Mouse (Mus musculus) forebrain, embryonic 14.5 days (tissue): ENCODE results near the gene Cntrl. TPM values are rescaled to one million over a fixed set of nuclear protein-coding genes. Genes with fewer than 3 reads are reported as not detected.
A peak's percentile ranks its signal among the peaks of the same experiment; 100 is the strongest.

Experiments
- ATAC-seq: fragments of 200-750 bp; cut with Nextera tagmentation; 2 replicates; pipeline ENCODE4 v1.8.0; 2017; ENCODE audit warnings: mild to moderate bottlenecking, moderate library complexity
- DNase-seq: peaks from one replicate; pipeline ENCODE4 v3.0.0-alpha.2; 2015; ENCODE audit warnings: low spot score
- H3K27ac ChIP-seq: fragments of 300-500 bp; sonication (generic); 2 replicates; pipeline ENCODE4 v1.5.1; 2014; ENCODE audit warnings: low read depth, mild to moderate bottlenecking, control low read depth, low read length, moderate library complexity
- H3K27me3 ChIP-seq: fragments of 300-500 bp; sonication (generic); replicated peaks from 2 replicates; pipeline ENCODE4 v1.6.1; 2014; ENCODE audit warnings: low read length, control low read depth, mixed read lengths; ENCODE audit not compliant: control insufficient read depth, insufficient read depth
- H3K36me3 ChIP-seq: fragments of 300-500 bp; sonication (generic); 2 replicates; pipeline ENCODE4 v1.6.1; 2014; ENCODE audit warnings: low read length, control low read depth; ENCODE audit not compliant: control insufficient read depth, insufficient read depth
- H3K4me1 ChIP-seq: fragments of 300-500 bp; sonication (generic); 2 replicates; pipeline ENCODE4 v1.6.1; 2014; ENCODE audit warnings: antibody characterized with exemption, low read length, control low read depth; ENCODE audit not compliant: control insufficient read depth, insufficient read depth
- H3K4me2 ChIP-seq: fragments of 300-500 bp; sonication (generic); 2 replicates; pipeline ENCODE4 v1.6.1; 2014; ENCODE audit warnings: mild to moderate bottlenecking, control low read depth, low read length
- H3K4me3 ChIP-seq: fragments of 300-500 bp; sonication (generic); 2 replicates; pipeline ENCODE4 v1.5.1; 2014; ENCODE audit warnings: low read depth, low read length, control low read depth
- H3K9ac ChIP-seq: fragments of 300-500 bp; sonication (generic); 2 replicates; pipeline ENCODE4 v1.6.1; 2014; ENCODE audit warnings: mild to moderate bottlenecking, low read length, control low read depth, moderate library complexity
- H3K9me3 ChIP-seq: fragments of 300-500 bp; sonication (generic); replicated peaks from 2 replicates; pipeline ENCODE4 v1.6.1; 2016; ENCODE audit warnings: low read length, control low read depth, mixed read lengths; ENCODE audit not compliant: control insufficient read depth
- WGBS: fragments of 180-500 bp; shearing (Covaris S2); extraction: QIAGEN DNeasy Blood & Tissue Kit; methylation state at CpG from one replicate; pipeline ENCODE4 v1.1.7; 2014; 5-methylcytosine and 5-hydroxymethylcytosine counted together
- polyA plus RNA-seq: library from polyadenylated mRNA; unstranded; fragments of >200 nt; fragmentation: Nextera tagmentation; extraction: Ambion mirVana; gene quantifications from 2 replicates; pipeline ENCODE4 v1.2.1, GENCODE M21; 2014

The Cntrl gene
- polyA plus RNA-seq, 1 experiment from 2014 or later, result 14.9 TPM

DNA sequence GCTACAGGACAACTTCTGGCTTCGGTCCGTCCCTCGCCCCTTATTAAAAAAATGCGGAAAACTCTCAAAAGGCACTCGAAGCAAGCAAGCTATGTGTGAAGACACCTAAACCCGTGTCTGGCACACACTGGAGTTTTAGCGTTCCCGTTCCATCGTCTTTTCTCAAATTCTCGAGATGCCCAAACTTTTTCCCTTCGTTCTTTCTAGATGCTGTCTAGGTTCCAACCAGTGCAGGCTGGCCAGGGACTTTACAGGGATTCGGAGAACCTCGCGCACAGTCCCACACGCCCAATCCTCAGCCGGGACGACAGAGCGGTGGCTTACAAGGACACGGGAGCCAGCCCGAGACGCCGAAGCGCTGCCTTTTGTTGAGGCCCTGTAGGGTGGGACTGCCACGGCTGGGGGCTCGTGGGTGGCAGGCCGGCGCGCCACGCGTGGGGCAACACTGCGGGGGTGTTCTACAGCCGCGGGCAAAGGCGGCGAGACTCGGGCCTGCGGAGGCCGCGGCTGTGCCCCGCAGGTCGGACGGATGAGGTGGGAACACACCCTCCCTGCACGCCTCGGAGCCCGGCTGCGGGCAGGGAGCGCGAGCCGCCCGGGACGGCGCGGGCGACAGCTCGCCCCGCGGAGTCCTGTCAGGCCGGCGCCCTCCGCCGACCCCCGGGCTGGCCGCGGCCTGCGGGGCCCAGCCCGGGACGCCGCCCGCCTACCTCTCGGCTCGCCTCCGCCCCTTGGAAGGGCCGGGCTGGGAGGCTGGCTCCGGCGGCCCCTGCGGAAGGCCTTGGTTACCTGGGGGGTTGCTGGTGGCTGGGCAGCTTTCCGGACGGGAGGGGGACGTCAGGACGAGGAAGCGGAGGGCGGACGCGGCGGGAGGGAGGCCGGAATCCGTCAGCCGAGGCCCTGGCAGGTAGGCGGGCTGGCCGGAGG, 90.9 kb downstream of the Cntrl start:
- Histone ChIP-seq H3K9ac (peak overlapping the region; percentile 93), H3K27me3 (no peaks in the 10 kb centered on the region), H3K4me1 (peaks cover 20% of the 10 kb centered on the region; the same call in 1 of the 2 replicates), H3K4me2 (peak overlapping the region; percentile 91), H3K4me3 (peak overlapping the region; percentile 99), H3K9me3 (no peaks in the 10 kb centered on the region), H3K36me3 (no peaks in the 10 kb centered on the region), H3K27ac (peak overlapping the region; percentile 96)
- peak; percentile 78 for ATAC-seq
- under 1% methylated on average over 60 of the region's 90 CpGs for WGBS
- DNase-seq, result peak; percentile 44

DNA sequence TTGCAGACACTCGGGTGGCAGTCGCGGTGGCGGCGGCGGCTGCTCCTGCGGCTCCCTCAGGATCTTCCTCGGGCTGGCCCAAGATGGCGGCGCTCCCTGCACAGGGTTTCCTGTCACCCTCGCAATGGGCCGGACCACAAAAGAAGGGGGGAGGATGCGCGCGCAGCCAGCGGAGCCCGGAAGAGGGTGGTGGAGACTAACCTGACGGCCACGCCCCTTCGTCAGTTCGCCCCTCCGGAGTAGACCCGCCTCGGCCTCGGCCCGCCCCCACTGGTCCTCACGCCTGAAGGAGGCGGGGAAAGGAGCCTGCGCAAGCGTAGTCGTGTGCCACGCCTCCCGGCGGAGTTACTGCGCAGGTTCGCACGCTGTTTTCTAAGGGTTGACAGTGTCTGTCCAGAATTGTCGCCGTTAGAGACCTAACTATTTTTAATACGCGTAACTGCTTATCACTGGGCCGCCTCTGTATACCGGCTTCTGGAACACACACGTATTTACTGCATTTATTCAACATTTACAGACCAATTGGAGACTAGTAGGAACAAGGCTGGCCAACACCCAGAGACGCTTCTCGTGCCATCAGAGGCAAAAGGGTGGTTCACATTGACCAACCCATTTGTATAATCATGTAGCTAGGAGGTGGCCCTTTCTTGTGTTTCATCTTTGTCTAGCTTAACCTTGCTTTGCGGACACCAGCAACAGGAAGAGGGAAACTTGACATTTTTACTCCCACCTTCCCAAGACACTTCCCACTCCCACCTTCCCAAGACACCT, 91.8 kb downstream of the Cntrl start, which contains the start of gene Rab14:
Rab14 (minus strand) TSS at position 223 of the 771 bp plus-strand sequence.
- under 1% methylated on average over 44 of the region's 47 CpGs for WGBS
- Histone ChIP-seq H3K36me3 (no peaks in the 10 kb centered on the region), H3K27ac (peak within 1 kb of the TSS; percentile 96), H3K9me3 (no peaks in the 10 kb centered on the region), H3K27me3 (no peaks in the 10 kb centered on the region), H3K4me2 (peak within 1 kb of the TSS; percentile 91), H3K9ac (peak within 1 kb of the TSS; percentile 93), H3K4me3 (peak within 1 kb of the TSS; percentile 99), H3K4me1 (peaks cover 19% of the 10 kb centered on the region; the same call in 1 of the 2 replicates)
- ATAC-seq, result peak; percentile 96
- peak; percentile 100 for DNase-seq

DNA sequence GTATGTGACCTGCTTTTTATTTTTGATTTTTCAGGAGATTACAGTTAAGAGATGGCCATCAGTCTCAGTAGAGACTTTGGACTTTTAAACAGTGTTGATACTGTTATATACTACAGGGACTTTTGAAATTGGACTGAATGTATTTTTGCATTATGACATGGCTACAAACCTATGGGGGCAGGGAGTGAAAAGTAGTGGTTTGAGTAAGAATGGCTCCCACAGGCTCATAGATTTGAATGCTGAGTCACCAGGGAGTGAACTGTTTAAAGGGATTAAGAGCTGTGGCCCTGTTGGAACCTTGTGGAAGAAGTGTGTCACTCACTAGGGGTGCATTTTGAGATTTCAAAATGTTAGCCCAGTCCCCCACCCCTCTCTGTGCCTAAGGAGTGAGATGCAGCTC, 94.4 kb downstream of the Cntrl start:
- no peak overlapping the region for H3K4me3 ChIP-seq
- ATAC-seq, result no peak
- no peaks in the 10 kb centered on the region for H3K9me3 ChIP-seq
- no peak overlapping the region for H3K9ac ChIP-seq
- no peaks in the 10 kb centered on the region for H3K36me3 ChIP-seq
- DNase-seq, result no peak
- H3K4me1 ChIP-seq, result peaks cover 10% of the 10 kb centered on the region; the same call in 1 of the 2 replicates
- H3K4me2 ChIP-seq, result no peak overlapping the region
- no peak overlapping the region for H3K27ac ChIP-seq
- H3K27me3 ChIP-seq, result no peaks in the 10 kb centered on the region

GRCm38 (mm10) chr2:35206761-35207160, 97.5 kb downstream of the Cntrl start:
- Histone ChIP-seq H3K4me1 (no peaks in the 10 kb centered on the region), H3K4me2 (no peak overlapping the region), H3K27ac (no peak overlapping the region), H3K36me3 (no peaks in the 10 kb centered on the region), H3K9ac (no peak overlapping the region), H3K27me3 (no peaks in the 10 kb centered on the region), H3K9me3 (no peaks in the 10 kb centered on the region), H3K4me3 (no peak overlapping the region)
- no peak for ATAC-seq
- no peak for DNase-seq
- WGBS, result 84% methylated on average over 3 of the region's 3 CpGs

GRCm38 (mm10) chr2:35208054-35208453, 98.8 kb downstream of the Cntrl start:
- no peak for ATAC-seq
- no peaks in the 10 kb centered on the region for H3K36me3 ChIP-seq
- no peak for DNase-seq
- no peaks in the 10 kb centered on the region for H3K4me1 ChIP-seq
- no peaks in the 10 kb centered on the region for H3K27me3 ChIP-seq
- 83% methylated on average over 3 of the region's 3 CpGs for WGBS
- H3K9me3 ChIP-seq, result no peaks in the 10 kb centered on the region
- H3K9ac ChIP-seq, result no peak overlapping the region
- H3K4me2 ChIP-seq, result no peak overlapping the region
- no peak overlapping the region for H3K27ac ChIP-seq
- H3K4me3 ChIP-seq, result no peak overlapping the region

- Histone ChIP-seq H3K36me3 (no peaks in the 10 kb centered on the region), H3K4me2 (no peak overlapping the region), H3K9ac (no peak overlapping the region), H3K27ac (no peak overlapping the region), H3K27me3 (no peaks in the 10 kb centered on the region), H3K4me3 (no peak overlapping the region), H3K9me3 (no peaks in the 10 kb centered on the region), H3K4me1 (no peaks in the 10 kb centered on the region)
- WGBS, result 78% methylated on average over 8 of the region's 8 CpGs
- ATAC-seq (no peak), DNase-seq (no peak)
These were observed 99.8 kb downstream of the Cntrl start for GRCm38 (mm10) chr2:35208931-35209665.

GRCm38 (mm10) chr2:35211681-35212080, 102.4 kb downstream of the Cntrl start:
- Histone ChIP-seq H3K27ac (no peak overlapping the region), H3K9me3 (no peaks in the 10 kb centered on the region), H3K4me2 (no peak overlapping the region), H3K4me3 (no peak overlapping the region), H3K9ac (no peak overlapping the region), H3K36me3 (no peaks in the 10 kb centered on the region), H3K27me3 (no peaks in the 10 kb centered on the region), H3K4me1 (no peaks in the 10 kb centered on the region)
- 82% methylated on average over 3 of the region's 3 CpGs for WGBS
- ATAC-seq (no peak), DNase-seq (no peak)

DNA sequence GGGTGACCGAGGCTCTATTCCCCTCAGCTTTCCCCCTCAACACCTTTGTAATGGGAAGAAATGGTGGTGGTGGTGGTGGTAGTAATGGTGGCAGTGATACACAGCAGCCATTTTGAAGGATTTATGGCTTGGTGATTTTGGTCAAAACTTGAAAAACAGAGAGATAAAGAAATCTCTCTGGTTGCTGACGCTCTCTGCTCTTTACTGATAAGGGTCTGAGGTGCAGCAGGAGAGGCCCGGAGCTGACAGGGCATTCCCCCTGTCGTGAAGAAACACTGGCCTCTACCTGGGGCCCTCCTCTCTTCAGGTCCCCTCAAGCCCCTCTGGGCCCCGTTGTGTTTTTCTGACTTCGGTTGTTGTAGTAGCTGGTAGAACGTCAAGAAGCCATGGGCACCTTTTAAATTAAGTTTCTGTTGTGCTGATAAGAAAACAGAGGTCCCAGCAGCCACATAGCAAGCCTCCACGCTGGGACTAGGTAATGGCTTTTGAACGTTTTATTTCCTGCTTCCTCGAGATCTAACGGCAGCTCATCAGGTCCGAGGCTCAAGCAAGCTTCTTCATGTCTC, 104.1 kb downstream of the Cntrl start:
- ATAC-seq, result no peak
- DNase-seq, result no peak
- Histone ChIP-seq H3K4me1 (no peaks in the 10 kb centered on the region), H3K4me3 (no peak overlapping the region), H3K4me2 (no peak overlapping the region), H3K36me3 (no peaks in the 10 kb centered on the region), H3K9me3 (no peaks in the 10 kb centered on the region), H3K27me3 (no peaks in the 10 kb centered on the region), H3K9ac (no peak overlapping the region), H3K27ac (no peak overlapping the region)
- WGBS, result 89% methylated on average over 12 of the region's 12 CpGs
